Mouse (Mus musculus) B cell, adult 2 months (primary cell): ENCODE measurements around the gene Plscr1.

Experiments used
- DNase-seq, 2 experiments: peaks; one replicate each; pipeline ENCODE4 v3.0.0; 2022

Plscr1 gene

GRCm38 (mm10) chr9:92309077-92309476, 59.5 kb downstream of the Plscr1 start, which contains the start of gene 1700057G04Rik:
TSS of gene 1700057G04Rik (plus strand) at chr9:92309377.
- no peak for DNase-seq

- no peak for DNase-seq
Measured at GRCm38 (mm10) chr9:92316791-92317190, 67.2 kb downstream of the Plscr1 start.
